Mouse (Mus musculus): ENCODE results near the gene Pdcl2.

Gene Pdcl2

GRCm38 (mm10) chr5:76302009-76302408 is 28.9 kb downstream of the Pdcl2 start:
- no peak for DNase-seq

- DNase-seq = no peak
Observed at GRCm38 (mm10) chr5:76289234-76289691, 41.7 kb downstream of the Pdcl2 start.

GRCm38 (mm10) chr5:76288256-76288655 is 42.7 kb downstream of the Pdcl2 start:
- no peak for DNase-seq

GRCm38 (mm10) chr5:76287062-76287461 is 43.9 kb downstream of the Pdcl2 start:
- DNase-seq = no peak

- DNase-seq = no peak
Observed at GRCm38 (mm10) chr5:76285699-76286098, 45.3 kb downstream of the Pdcl2 start.

- DNase-seq = no peak
Observed at GRCm38 (mm10) chr5:76283890-76284289, 47.1 kb downstream of the Pdcl2 start.

GRCm38 (mm10) chr5:76274977-76275376 is 56.0 kb downstream of the Pdcl2 start:
- DNase-seq = no peak

All from right cerebral cortex, adult 18-20 months (tissue).